Comparison of ENCODE assay signal across 12 mouse cellular contexts in genomic region chr6:114974331-114974730, GRCm38 (mm10).
"Had no signal": no experiment of that assay in that cellular context is flagged by ENCODE, and none has a peak within 500 bp of the region (broad histone marks: within the 10 kb centered on the region; RNA-seq: fewer than 3 reads in every experiment).

No protein-coding gene starts in this region.

- DNase-seq: left cerebral cortex, postnatal 4 days; liver; liver, embryonic 13.5 days; liver, postnatal 0 days; lung, adult 18-20 months; lung, adult 2 months; lung, embryonic 14.5 days; lung, postnatal 10 days; lung, postnatal 14 days; lung, postnatal 36 days; lung, postnatal 4 days; midbrain, embryonic 14.5 days had no signal
